Mouse (Mus musculus) megakaryocyte, embryonic 14.5 days (primary cell): ENCODE measurements around the gene Prr14l.

Source experiments
- FLI1 ChIP-seq: IDR thresholded peaks from 2 replicates; pipeline ENCODE4 v1.6.1; 2012; ENCODE audit warnings: low read length, inconsistent platforms, mixed read lengths
- GATA1 ChIP-seq: IDR thresholded peaks from 3 replicates; pipeline ENCODE4 v1.6.1; 2012; ENCODE audit warnings: mixed read lengths, low read length, inconsistent platforms, borderline replicate concordance

DNA sequence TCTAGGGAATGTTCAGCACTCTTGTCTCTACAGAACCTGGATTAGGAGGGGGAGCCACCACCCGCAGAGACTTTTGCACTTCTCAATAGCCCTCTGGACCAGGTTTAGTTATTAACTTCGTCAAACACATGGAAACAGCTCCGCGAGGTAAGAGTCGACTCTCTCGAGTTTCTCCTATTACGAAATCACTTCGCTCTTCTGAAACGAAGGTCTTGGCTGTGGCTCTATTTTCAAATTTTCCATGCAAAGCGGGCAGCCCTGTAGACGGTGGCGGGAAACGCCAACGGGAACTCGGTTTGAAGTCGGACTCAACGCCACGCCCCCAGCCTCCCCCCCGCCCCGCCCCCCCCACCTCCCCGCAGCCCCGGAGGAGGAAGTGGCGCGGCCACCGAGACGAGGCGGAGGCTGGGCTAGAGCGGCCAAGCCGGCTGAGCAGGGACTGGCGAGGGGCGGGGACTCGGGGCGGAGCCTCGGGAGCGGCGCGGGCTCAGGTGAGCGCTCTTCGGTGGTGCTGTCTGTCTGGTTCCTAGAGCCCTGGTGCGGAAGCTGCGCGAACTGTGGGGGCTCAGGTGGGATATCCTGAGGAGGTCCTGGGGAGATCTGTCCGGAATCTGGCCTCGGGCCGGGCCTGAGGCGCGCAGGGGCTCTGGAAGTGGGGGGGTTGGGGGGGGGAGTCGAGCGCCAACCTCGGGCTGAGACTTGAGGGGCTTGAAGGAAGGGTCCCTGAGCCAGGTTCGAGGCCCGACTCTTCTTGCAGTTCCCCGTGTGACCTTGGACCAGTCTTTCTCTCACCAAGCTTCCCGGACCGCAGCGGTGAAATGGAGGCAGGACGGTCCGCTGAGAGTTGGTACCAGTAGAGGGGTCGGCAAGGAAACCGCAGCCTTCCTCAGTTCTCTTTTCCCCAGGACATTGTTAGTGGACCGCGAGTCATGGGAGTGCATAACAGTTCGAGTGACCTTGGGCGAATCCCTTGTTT is 9.5 kb upstream of the Prr14l start, which contains the start of gene Depdc5:
- TF ChIP-seq GATA1 (no peak), FLI1 (no peak)
